Mouse (Mus musculus): ENCODE data around the gene Myoz1. TPM values are rescaled to one million over a fixed set of nuclear protein-coding genes. Genes with fewer than 3 reads are reported as not detected.
"Not testable (repeated sequence)": the region's sequence is repeated elsewhere in the genome, so short reads cannot be mapped to it uniquely, and the experiment has no call there.

Myoz1 gene
- 0.52 and 0.59 TPM in 2 replicates for polyA plus RNA-seq (2015; fragmentation: Nextera tagmentation; extraction: Ambion mirVana)

GRCm38 (mm10) chr14:20656361-20656760, at the start of gene Myoz1:
Gene Myoz1, minus strand, starts transcription at chr14:20656540.
- no peak for DNase-seq (ENCODE audit: low spot score)

GRCm38 (mm10) chr14:20703461-20703860, 47.1 kb upstream of the Myoz1 start:
- DNase-seq (ENCODE audit: low spot score): not testable (repeated sequence)

GRCm38 (mm10) chr14:20702741-20703381, 46.5 kb upstream of the Myoz1 start, which contains the start of gene Chchd1:
Gene Chchd1, plus strand, starts transcription at chr14:20703006.
- peak; percentile 77 for DNase-seq (ENCODE audit: low spot score)

GRCm38 (mm10) chr14:20702096-20702740, 45.9 kb upstream of the Myoz1 start:
- no peak for DNase-seq (ENCODE audit: low spot score)

GRCm38 (mm10) chr14:20701554-20701953, 45.2 kb upstream of the Myoz1 start:
- no peak for DNase-seq (ENCODE audit: low spot score)

- no peak for DNase-seq (ENCODE audit: low spot score)
These were observed 44.0 kb upstream of the Myoz1 start for GRCm38 (mm10) chr14:20700362-20700761.

- no peak for DNase-seq (ENCODE audit: low spot score)
These were observed 42.2 kb upstream of the Myoz1 start for GRCm38 (mm10) chr14:20698515-20698914.

GRCm38 (mm10) chr14:20696986-20697385, 40.6 kb upstream of the Myoz1 start:
- peak; percentile 46 for DNase-seq (ENCODE audit: low spot score)

- DNase-seq (ENCODE audit: low spot score): no peak
These were observed 39.6 kb upstream of the Myoz1 start for GRCm38 (mm10) chr14:20695761-20696520.

- DNase-seq (ENCODE audit: low spot score): peak; percentile 89
These were observed 38.8 kb upstream of the Myoz1 start, which contains the start of gene Fut11 for GRCm38 (mm10) chr14:20694884-20695760. Gene Fut11, plus strand, starts transcription at chr14:20694968.

GRCm38 (mm10) chr14:20694185-20694883, 38.0 kb upstream of the Myoz1 start:
- DNase-seq (ENCODE audit: low spot score): no peak

- DNase-seq (ENCODE audit: low spot score): no peak
These were observed 37.3 kb upstream of the Myoz1 start for GRCm38 (mm10) chr14:20693589-20694101.

GRCm38 (mm10) chr14:20691772-20692171, 35.4 kb upstream of the Myoz1 start:
- no peak for DNase-seq (ENCODE audit: low spot score)

GRCm38 (mm10) chr14:20689009-20689408, 32.7 kb upstream of the Myoz1 start:
- no peak for DNase-seq (ENCODE audit: low spot score)

- no peak for DNase-seq (ENCODE audit: low spot score)
These were observed 30.2 kb upstream of the Myoz1 start for GRCm38 (mm10) chr14:20686576-20686975.

- peak; percentile 78 for DNase-seq (ENCODE audit: low spot score)
These were observed 26.2 kb upstream of the Myoz1 start for GRCm38 (mm10) chr14:20682498-20682897.

GRCm38 (mm10) chr14:20681742-20682141, 25.4 kb upstream of the Myoz1 start:
- DNase-seq (ENCODE audit: low spot score): no peak

- no peak for DNase-seq (ENCODE audit: low spot score)
These were observed 21.6 kb upstream of the Myoz1 start for GRCm38 (mm10) chr14:20677906-20678305.

GRCm38 (mm10) chr14:20674064-20674833, 17.9 kb upstream of the Myoz1 start, which contains the start of gene Sec24c:
Gene Sec24c, plus strand, starts transcription at chr14:20674308.
- DNase-seq (ENCODE audit: low spot score): peak; percentile 99

Measured in thymus, postnatal 0 days (tissue).